Mouse (Mus musculus): ENCODE results near the gene 4930578G10Rik.
A peak's percentile ranks its signal among the peaks of the same experiment; 100 is the strongest.
"Not testable (repeated sequence)": the region's sequence is repeated elsewhere in the genome, so short reads cannot be mapped to it uniquely, and the experiment has no call there.

The 4930578G10Rik gene

DNA sequence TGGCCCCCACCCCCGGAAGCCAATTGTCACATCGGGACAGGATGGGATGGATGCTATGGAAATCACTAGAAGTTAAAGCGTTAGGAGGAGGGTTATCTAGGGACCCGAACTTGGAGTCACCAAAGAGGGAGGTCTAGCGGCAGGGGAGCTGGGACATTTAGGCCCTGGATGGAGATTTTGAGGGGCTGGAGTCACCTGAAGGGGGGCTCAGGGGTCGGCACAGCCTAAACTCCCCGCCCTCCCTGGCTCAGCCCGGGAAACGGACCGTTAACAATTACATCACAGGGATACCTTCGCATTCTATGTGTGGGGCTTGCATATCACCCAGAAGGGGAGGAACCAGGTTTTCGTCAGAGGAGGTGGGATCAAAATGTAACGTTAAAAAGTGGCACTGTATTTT lies at the start of gene 4930578G10Rik:
4930578G10Rik (plus strand) TSS at position 301 of the 400 bp plus-strand sequence.
- not testable (repeated sequence) for DNase-seq (ENCODE audit: low spot score)

DNA sequence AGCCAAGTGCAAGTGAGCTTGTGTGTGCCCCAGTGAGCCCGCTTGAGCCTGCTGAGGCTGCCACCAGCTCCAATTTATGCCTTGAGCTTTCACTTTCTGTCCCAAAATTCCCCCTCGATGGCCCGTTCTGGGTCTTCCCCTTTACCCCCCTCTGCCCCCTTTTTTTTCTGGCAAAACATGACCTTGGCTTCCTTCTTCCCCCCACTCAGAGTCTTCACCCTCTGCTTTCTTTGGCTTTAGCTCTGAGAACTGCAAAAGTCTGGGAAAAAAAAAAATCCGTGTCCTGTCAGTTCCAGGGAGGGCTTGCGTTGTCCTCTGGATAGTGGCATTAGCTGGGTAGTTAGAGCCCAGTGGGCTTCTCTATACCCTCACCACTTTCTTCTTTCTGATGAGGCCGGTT lies 21.1 kb downstream of the 4930578G10Rik start, which contains the start of gene Ccl19:
Ccl19 (minus strand) TSS at position 101 of the 400 bp plus-strand sequence.
- DNase-seq (ENCODE audit: low spot score), result not testable (repeated sequence)

DNA sequence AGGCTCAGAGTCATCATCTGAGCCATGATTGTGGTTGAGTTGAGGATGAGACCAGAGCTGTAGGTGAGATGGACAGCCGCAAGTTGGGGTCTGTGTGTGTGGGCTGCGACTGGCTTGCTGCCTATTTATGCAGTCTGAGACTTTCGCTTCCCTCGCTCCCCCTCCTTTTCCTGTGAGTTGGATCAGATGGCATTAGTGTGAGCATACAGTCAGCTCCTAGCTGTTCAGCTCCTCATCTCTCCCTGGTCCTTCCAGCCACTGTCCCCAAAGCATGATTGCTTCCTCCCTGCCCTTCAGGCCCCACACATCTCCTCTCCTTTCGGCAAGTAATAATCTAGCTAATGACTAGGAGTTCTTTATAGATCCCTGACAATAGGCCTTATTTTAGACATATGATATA lies 38.5 kb downstream of the 4930578G10Rik start, which contains the start of gene Ccl21a:
Ccl21a (minus strand) TSS at position 101 of the 400 bp plus-strand sequence.
- not testable (repeated sequence) for DNase-seq (ENCODE audit: low spot score)

DNA sequence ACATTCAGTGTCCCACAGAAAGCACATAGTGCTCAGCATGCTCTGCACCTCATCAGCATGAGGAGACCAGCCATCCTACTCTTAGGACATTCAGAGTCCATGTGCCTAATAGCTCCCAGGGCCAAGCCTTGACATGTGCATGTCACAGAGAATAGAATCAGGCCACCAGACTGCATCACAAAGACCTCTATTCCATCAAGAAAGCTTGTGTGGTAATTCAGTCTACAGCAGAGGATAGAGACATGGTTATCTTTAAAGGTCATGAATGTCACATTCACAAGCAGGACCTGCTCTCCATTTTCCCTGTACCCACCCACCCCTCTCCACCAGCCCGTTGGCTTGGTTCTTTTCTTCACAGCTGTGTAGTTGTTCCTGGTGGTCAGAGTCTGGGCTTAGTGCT lies 118.4 kb downstream of the 4930578G10Rik start, which contains the start of gene Fam205a1:
Fam205a1 (minus strand) TSS at position 101 of the 400 bp plus-strand sequence.
- not testable (repeated sequence) for DNase-seq (ENCODE audit: low spot score)

DNA sequence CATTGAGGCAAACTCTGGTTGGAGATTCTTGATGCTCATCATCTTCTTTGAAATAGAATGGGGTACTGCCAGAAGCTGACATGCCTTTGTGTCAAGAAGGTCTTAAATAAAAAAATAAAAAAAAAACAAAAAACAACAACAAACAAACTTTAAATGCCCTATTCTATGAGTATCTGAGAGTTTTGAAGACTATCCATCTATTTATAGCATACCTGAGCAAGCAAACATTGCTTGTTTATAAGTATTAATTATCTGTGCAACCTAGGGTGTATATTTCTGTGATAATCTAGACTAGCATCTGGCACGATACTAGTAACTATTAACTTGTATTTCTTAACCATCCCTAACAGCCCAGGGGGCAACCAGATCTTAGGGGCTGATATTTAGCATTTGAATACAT lies 121.3 kb downstream of the 4930578G10Rik start, which contains the start of gene Gm12394:
Gm12394 (minus strand) TSS at position 101 of the 400 bp plus-strand sequence.
- not testable (repeated sequence) for DNase-seq (ENCODE audit: low spot score)

DNA sequence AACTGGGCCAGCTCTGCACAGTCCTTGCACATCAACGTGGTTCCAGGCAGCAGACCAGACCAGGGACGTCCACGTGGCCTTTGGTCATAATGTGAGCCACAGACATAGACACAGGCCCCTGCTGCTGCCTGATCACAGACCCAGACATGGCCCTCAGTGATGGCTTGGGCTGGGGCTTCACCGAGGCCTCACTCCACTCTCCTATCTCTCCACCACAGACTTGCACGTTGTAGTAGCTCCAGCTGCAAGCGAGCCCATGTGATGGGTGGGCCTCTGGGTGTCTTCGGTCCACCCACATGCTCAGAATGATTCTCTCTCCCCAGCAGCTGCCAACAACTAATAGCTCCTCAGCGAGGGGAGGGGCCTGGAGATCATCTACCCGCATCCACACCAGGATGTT lies 125.1 kb downstream of the 4930578G10Rik start:
- not testable (repeated sequence) for DNase-seq (ENCODE audit: low spot score)

DNA sequence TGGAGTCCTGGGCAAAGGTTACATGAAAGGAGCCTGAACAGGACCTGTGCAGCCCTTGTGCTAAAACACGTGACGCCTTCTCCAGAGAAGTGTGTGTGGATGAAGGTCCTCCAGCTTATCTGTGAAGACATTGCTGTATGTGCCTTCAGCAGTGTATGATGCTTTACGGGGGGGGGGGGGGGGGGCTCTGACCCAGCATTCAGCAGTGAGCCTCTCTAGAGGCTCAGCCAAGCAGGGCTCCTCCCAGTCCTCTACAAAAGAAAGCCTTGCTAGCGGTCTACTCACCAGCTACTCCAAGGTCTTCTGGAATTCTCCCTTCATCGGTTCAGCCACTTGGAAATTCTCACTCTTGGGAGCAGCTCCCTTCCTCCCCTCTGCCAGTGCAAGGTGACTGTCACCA lies 128.1 kb downstream of the 4930578G10Rik start:
- not testable (repeated sequence) for DNase-seq (ENCODE audit: low spot score)

DNA sequence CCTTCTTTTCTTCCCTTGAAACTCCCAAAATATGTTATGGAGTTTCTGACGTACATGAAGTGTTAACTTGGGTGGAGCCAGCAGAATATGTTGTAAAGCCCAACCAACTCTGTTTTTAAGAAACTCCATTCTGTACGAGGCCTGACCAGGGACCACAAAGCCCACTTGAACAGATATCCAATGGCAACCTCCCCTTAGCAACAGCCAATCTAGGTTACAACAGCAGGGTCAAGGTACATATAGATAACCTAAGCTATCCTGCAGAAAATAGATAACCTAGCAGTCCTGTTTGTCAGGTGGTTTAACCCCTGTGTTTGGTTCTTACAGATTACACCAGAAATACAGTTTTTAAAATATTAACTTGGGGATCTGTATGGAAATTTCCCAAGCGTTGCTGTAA lies 132.0 kb downstream of the 4930578G10Rik start:
- peak; percentile 76 for DNase-seq (ENCODE audit: low spot score)

DNA sequence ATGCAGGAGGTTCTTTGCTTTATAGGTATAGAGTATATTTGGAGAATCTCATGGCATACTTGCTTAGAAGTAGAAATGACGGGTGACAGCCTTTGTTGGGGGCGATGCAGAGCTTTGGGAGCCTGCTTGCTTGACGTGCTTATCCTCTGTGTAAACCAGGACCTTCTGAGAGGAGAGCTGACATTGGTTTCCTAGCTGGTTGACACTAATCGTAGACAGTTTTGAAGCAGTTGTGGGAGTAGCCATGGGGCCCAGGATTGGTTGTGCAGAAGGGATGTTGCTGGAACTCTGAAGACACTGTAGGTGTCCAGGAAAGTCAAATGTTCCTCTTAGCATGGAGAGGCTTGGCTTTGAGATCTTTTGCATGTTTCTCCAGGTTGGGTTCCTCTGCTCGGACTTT lies 132.8 kb downstream of the 4930578G10Rik start:
- DNase-seq (ENCODE audit: low spot score), result no peak

DNA sequence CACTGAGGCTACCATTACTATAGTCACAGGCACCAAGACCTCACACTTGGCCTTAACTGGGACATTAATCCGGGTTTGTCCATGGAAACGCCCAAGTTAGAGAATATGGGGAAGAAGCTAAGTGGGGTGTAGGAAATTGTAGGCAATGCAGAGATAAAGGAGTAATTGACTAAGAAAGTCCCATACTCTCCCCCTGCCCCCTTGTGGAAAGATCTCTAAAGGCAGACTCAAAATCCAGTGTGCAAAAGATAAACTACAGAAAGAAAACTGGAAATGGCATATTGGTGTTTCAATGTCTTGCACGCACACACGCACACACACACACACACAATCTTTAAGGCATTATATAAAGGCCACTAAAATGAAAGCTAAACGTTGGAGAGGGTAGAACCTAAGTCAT lies 135.4 kb downstream of the 4930578G10Rik start:
- DNase-seq (ENCODE audit: low spot score), result no peak

DNA sequence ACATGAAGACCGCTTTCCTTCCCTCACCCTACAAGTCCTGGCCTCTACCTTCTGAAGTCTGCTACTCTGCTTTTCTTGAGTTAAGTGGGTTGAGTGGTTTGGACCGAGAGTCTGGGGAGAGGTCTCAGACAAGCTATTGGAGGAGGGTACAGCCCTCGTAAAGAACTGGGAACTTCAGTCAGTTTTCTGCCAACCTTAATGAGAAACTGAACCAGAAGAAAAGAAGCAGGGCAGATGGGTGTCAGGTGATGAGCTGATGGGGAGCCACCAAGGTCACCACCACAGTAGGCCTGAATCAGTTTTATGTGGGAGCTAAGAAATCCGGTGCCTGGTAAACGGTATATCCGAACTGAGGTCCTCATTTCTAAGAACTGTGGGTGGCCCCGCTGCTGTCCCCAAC lies 136.8 kb downstream of the 4930578G10Rik start:
- DNase-seq (ENCODE audit: low spot score), result no peak

DNA sequence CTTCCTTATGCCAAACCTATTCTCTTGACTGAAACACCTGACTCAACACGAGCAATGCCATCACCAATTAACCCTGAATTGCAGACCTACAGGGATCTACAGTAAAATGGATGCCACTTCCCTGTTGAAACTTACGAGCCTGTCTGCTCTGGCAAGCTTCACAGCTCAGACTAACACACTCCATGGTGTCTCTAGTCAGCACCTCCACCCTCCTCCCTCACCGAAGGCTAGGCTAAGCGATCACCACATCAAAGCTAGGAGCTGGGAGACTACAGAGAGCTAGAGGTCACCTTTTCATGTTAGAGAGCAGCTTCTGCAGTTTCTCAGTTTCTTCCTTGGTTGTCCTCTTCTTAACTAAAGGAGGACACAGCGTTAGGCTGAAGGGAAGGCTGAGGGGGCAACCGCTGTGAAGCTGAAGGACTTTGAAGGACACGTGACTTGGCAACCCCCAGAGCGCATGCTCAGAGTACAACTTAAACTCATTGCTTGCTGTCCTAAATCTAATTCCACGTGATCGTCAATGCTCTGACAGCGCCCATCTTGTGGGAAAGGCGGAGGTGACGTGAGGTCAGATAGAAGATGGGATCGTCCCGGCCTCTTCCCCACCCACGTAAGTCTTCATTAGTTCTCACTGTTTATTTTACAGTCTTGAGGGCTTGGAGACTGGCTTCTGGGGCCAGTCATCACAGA lies 137.5 kb downstream of the 4930578G10Rik start:
- no peak for DNase-seq (ENCODE audit: low spot score)

DNA sequence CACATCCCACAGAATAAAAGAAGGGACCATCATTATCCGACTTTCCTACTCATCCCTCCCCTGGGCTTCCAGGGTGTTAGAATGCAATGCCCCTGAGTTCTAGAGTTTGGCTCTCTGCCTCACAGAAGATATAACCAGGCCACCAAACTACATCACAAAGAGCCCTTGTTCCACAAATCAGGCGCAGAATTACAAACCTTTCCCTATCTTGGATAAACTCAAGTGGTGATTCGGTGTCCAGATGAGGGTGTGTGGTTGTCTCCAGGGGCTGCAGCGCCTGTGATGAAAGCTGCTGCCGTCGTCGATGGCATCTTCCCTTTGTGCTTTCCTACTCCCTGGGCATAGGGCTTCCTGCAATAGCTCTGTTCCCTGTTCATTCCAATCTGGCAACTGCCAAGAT lies 138.8 kb downstream of the 4930578G10Rik start, which contains the start of gene Fam205c:
Fam205c (minus strand) TSS at position 101 of the 400 bp plus-strand sequence.
- no peak for DNase-seq (ENCODE audit: low spot score)

DNA sequence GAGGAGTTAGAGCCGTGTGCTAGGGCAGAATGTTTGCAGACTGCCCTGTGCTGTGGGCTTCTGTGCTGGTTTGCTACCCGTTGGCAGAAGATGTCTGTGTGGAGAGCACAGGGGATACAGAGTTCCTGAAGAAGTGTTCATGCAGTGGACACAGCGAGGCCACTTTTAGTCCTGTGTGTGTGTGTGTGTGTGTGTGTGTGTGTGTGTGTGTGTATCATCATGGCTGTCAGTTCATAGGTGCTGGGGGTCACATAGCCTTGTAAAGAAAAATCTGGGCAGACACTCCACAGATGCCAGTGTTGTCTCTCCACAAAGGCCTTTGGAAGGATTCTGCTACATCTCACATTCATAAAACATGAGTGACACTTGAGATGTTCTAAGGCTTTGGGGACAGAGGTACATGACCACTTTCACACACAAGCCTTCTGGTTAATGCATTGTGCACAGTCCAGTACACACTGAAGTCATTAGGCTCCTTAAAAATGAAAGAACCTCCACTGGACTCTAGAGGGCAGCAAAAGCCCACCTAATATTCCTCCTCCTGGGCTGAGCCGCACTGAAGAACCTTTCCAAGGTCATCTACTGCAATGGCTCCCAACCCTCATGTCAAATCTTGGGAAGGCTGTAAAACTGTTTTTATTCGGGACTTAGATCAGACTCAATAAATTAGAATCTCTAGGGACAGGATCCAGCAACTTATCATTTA lies 141.4 kb downstream of the 4930578G10Rik start:
- peak; percentile 51 for DNase-seq (ENCODE audit: low spot score)

DNA sequence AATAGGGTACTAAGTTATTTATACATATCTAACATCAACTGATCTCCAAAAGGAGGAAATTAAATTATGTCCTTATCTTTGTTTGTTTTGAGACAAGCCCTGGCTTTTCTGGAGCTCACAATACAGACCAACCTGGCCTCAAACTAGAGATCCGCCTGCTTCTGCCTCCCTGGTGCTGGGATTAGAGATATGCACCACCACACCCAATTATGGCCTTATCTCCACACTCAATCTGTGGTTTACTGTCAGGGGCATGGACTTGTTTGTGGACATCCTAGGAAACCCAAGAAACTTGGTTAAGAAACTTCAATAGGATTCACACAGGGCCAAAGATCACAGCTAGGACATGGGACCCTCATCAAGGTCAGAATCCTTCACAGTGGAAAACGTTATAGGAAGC lies 142.3 kb downstream of the 4930578G10Rik start:
- no peak for DNase-seq (ENCODE audit: low spot score)

DNA sequence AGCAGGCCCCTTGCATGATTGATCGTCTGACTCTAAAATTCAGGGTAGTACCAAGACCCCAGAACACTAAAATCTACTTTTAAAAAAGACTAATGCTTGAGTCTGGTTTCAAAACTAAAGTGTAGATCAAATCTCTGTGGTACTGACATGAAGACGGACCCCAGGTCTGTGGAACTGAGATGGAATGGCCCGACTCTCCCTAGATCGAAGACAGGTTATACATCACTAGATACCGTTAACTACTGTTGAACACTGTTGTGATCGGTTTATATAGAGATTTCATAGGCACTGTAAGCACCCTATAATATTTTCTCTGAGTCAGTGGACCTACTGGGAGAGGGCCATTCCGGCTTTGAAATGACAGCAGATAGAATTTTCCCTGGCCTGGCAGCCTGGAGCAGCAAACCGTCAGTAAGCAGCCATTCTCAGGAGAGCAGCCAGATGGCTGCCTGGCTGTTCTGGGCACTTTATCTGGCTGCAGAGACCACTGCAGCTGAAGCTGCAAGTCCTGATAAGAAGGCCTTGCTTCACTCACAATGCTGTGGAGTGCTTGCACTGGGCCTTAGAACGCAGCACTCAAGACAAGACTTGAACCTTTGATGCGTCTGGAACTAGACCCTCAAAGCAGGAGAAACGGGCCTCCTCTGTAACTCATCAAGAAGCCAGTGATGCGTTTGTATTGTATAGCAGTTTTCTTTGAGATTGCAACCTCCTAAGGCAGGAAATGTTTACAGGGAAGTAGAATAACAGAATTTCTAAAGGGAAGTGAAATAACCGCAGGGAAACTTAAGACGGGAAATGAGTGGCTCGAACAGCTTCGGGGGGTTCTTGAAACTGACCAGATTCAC lies 144.7 kb downstream of the 4930578G10Rik start:
- DNase-seq (ENCODE audit: low spot score), result peak; percentile 27

DNA sequence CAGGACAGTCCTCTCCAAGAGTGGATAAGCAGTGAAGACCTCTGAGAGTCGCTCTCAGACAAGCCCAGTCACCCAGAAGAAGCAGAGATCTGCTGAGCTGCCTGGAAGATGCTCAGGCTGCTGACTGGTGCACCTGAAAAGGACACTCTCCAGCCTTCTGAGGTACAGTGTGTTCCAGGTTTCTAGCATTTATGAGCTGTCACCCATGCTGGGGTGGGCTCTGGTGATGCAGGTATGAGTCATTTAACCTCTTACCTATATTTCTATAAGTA lies 145.3 kb downstream of the 4930578G10Rik start:
- no peak for DNase-seq (ENCODE audit: low spot score)

DNA sequence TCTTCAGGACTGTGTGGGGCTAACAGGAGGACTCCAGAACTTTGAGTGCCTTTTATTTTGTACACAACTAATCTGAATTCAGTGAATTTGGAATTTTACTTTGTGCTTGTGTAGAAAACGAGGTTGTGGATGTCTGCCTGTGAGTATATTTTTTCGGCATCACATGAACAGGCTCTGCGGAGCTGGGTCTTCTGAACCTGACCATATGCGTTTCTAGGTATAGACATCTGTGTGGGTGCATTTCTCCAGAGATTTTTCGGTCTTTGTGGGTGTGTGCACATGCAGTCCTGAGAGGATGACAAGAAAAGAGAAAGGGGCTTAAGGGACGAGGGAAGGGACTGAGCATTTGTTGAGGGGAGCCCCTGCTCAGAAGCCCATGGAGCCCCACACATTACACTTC lies 151.6 kb downstream of the 4930578G10Rik start:
- DNase-seq (ENCODE audit: low spot score), result no peak

DNA sequence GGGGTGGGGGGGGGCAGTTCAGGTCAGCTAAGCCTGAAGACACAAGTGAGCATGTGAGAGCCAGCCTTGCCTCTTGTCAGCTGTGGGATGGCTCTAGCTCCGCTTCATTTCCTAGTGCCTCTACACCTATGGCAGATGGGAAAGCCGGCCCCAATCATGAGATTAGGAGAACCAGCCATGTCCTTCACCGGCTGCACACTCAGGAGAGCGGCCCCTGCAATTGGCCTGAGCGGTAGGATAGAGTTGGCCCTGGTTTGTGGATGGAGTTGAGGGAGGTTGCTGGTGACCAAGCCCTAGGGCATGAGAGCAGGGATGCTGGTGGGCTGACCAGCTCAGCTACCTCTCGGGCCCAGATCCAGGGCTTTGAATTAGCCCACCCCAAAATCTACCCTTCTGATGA lies 153.5 kb downstream of the 4930578G10Rik start:
- no peak for DNase-seq (ENCODE audit: low spot score)

DNA sequence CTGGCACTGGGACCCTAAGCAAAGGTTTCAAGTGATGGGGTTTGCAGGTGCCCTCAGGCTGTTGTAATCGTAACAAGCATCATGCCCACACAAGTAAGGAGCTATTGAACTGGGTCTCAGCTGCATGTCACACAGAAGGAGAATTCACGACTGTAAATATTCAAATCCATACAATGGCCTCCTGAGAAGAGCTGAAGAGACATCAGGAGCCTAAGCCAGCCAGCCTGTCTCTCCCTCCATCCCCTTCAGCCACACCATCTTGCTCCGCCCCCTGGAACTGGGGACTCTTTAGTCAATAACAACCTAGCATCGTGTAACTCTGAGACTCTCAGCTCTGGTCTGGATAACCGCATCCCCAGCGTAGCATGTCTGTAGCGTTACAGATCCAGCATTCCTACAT lies 155.8 kb downstream of the 4930578G10Rik start:
- no peak for DNase-seq (ENCODE audit: low spot score)

DNA sequence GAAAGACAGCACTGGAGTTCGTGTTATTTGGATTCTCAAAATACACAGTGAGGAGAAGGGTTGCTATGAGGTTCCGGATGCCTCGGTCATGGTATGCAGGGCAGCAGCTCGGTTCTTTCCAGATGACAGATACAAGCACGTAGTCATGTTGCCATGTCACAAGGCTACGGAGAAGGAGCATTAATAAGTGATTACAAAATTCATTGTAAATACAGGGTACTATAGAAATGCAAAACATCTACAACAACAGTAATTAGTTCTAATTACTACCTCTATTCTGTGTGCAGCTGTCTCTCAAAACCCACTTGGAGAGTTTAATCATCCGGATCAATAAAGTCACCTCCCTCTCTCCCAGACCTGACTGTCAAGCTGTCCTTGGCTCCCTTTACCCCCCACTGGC lies 159.8 kb downstream of the 4930578G10Rik start:
- no peak for DNase-seq (ENCODE audit: low spot score)
